10 mouse cellular contexts compared by ENCODE assay signal in the genomic region with DNA sequence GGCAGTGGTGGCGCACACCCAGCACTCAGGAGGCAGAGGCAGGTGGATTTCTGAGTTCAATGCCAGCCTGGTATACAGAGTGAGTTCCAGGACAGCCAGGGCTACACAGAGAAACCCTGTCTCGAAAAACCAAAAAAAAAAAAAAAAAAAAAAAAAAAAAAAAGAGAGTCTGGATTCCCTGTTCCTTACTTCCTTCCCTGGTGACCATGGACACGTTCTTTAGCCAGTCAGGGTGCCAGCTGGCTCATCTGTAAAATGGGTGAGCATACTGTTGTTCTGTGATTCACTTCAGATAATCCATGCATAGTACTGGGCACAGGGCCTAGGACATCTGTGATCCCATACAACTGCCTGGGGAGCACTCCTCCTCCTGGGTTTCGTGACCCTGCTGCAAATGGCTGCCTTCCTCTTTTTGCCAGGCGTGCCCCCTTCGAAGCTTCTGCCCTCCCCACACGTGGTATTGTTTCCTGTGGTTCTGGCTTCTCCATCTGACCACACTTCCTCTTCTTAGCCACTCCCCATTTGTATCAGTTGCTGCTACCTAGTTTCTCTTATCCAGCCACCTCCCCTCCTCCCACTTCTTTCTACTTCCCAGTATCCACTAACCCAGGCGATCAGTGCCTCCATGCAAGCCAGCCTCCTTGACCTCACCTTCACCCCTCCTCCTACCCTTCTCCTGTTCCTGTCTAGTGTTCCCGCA.
A peak's percentile ranks its signal among the peaks of the same experiment; 100 is the strongest.
DNase-seq lines count a peak whose midpoint lies in the region; ATAC-seq lines count a peak whose summit lies in the region.
"Had no signal": no experiment of that assay in that cellular context is flagged by ENCODE, and none has a peak within 500 bp of the region (broad histone marks: within the 10 kb centered on the region; RNA-seq: fewer than 3 reads in every experiment).

No protein-coding gene starts in this region.

- peak overlapping the region; percentile 45; the same call in 1 of the 2 replicates for H3K27ac ChIP-seq in liver, embryonic 16.5 days (ENCODE audit: low read length)
- no peak overlapping the region for H3K27ac ChIP-seq in hindbrain, embryonic 13.5 days

- H3K27me3 ChIP-seq in liver, embryonic 16.5 days (ENCODE audit: control insufficient read depth, insufficient read depth, low read depth, low read length): no peaks in the 10 kb centered on the region
- H3K27me3 ChIP-seq in hindbrain, embryonic 13.5 days: 0 out of 2 replicates have a peak, but pooled peaks cover 2% of the 10 kb centered on the region

- no peak overlapping the region for H3K4me3 ChIP-seq in liver, embryonic 16.5 days (ENCODE audit: low read depth, low read length)
- H3K4me3 ChIP-seq in hindbrain, embryonic 13.5 days: no peak overlapping the region
- H3K4me3 ChIP-seq: erythroblast, embryonic 14.5 days had no signal

- no peak overlapping the region for H3K9ac ChIP-seq in liver, embryonic 16.5 days (ENCODE audit: low read depth, low read length)
- H3K9ac ChIP-seq in hindbrain, embryonic 13.5 days: no peak overlapping the region

- no peak overlapping the region for H3K4me2 ChIP-seq in liver, embryonic 16.5 days (ENCODE audit: low read depth, low read length)
- H3K4me2 ChIP-seq in hindbrain, embryonic 13.5 days: no peak overlapping the region

- ATAC-seq in liver, embryonic 16.5 days (ENCODE audit: low read depth): no peak
- ATAC-seq in hindbrain, embryonic 13.5 days (ENCODE audit: low FRiP score): no peak

- peaks cover 16% of the 10 kb centered on the region for H3K4me1 ChIP-seq in liver, embryonic 16.5 days (ENCODE audit: control insufficient read depth, low read depth, low read length)
- no peaks in the 10 kb centered on the region for H3K4me1 ChIP-seq in hindbrain, embryonic 13.5 days (replicated peaks)

- WGBS in liver, embryonic 16.5 days (ENCODE audit: insufficient replicate concordance): 39% methylated on average over 9 of the region's 9 CpGs
- WGBS in hindbrain, embryonic 13.5 days: 90% methylated on average over 9 of the region's 9 CpGs

- H3K36me3 ChIP-seq in liver, embryonic 16.5 days (ENCODE audit: control insufficient read depth, insufficient read depth): no peaks in the 10 kb centered on the region
- no peaks in the 10 kb centered on the region for H3K36me3 ChIP-seq in hindbrain, embryonic 13.5 days

- no peaks in the 10 kb centered on the region for H3K9me3 ChIP-seq in liver, embryonic 16.5 days (replicated peaks; ENCODE audit: control insufficient read depth, low read length)
- H3K9me3 ChIP-seq in hindbrain, embryonic 13.5 days: peaks cover 5% of the 10 kb centered on the region; the same call in 1 of the 2 replicates

- intact Hi-C loops in left cerebral cortex, postnatal 10 days (cut with DNase I): loop anchor here (10.0 kb wide), 1 partner anchor 69 kb away; the partner anchor contains the start of genes Gm11084 and Sp3
- intact Hi-C loops in left cerebral cortex, postnatal 36 days (cut with DNase I): no loop called here
- intact Hi-C loops in gastrocnemius, postnatal 14 days (cut with DNase I; ENCODE audit: low total_unique reads): no loop called here

- DNase-seq in left cerebral cortex, postnatal 10 days (ENCODE audit: extremely low spot score in 1 of 2, low spot score in 2 of 2): peak; percentile 16 to 33
- no peak for DNase-seq in left cerebral cortex, postnatal 36 days (ENCODE audit: low spot score in 2 of 2)
- DNase-seq in MEL-GATA-1-ER (ENCODE audit: extremely low read depth, low read depth): peak; percentile 97
- DNase-seq in spleen, postnatal 14 days (ENCODE audit: low spot score in 2 of 2): peak; percentile 33 to 55
- no peak for DNase-seq in gastrocnemius, postnatal 14 days
- DNase-seq in right cerebral cortex, adult 2 months (ENCODE audit: low spot score in 2 of 2): no peak
- DNase-seq: kidney, postnatal 25 days had no signal

Comparison
In these comparisons a context has a peak if more than half of its experiments do, and no peak if none do; other contexts are left out.
1. DNase-seq: peak in left cerebral cortex, postnatal 10 days (2 of 2), MEL-GATA-1-ER (single experiment) and spleen, postnatal 14 days (2 of 2); none in left cerebral cortex, postnatal 36 days (0 of 2), gastrocnemius, postnatal 14 days (single experiment) and right cerebral cortex, adult 2 months (0 of 2).